Mouse (Mus musculus): ENCODE data around the gene Aff3. TPM values are rescaled to one million over a fixed set of nuclear protein-coding genes. Genes with fewer than 3 reads are reported as not detected.

Aff3 gene
- polyA plus RNA-seq, 1 experiment from 2014 or later, result 5.7 TPM

DNA sequence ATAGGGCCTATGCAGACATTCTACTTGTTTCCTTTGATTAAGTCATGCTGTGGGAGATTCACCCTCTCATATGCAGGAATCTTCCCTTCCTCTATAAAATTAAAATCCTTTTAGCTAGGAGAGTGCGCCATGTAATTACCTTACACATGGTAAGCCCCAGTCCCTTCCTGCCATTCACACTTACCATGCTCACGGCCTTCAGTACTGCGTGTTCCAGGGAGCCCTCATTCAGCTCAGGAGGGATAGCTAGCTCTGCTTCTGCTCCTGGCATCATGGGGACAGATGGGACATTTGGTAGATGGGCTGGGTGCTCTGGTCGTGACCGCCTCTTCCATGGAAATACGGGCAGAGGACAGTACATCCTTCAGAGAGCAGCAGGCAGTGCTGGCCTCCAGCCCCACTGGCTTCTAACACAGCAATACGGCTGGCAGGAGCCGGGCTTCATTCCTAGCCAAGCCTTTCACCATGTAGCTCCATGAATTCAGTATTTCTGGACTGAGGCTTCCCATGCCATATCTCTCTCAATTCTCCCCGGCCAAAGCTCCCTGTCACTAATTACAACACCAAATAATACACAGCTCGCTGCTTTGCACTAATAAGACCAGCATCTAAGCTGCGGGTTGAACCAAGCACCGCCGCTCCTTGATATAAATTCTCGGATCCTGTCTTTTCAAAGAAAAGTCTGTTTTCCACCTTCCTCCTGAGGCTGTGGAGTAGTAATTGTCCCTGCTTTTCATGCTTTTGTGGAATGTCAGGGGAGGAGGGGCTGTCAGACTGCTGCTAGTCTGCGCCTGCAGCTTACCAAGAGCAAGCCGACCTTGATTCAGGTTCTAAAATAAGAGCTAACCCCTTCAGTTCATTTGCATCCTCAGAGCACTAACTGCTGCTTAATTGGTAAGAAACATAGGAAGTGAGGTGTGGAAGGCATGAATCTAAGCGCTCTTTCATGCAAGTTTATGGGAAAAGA, 464.8 kb downstream of the Aff3 start:
- H3K4me3 ChIP-seq, result no peak overlapping the region
- H3K4me1 ChIP-seq (replicated peaks), result peaks cover 15% of the 10 kb centered on the region
- WGBS, result 63% methylated on average over 17 of the region's 17 CpGs
- no peak overlapping the region for H3K4me2 ChIP-seq
- peak overlapping the region; percentile 70 for H3K27ac ChIP-seq (ENCODE audit: poor library complexity, severe bottlenecking)
- H3K9me3 ChIP-seq (replicated peaks), result no peaks in the 10 kb centered on the region
- no peak overlapping the region for H3K9ac ChIP-seq
- no peaks in the 10 kb centered on the region for H3K27me3 ChIP-seq (replicated peaks)
- H3K36me3 ChIP-seq, result no peaks in the 10 kb centered on the region
- ATAC-seq (ENCODE audit: insufficient number of reproducible peaks, low FRiP score), result no peak

DNA sequence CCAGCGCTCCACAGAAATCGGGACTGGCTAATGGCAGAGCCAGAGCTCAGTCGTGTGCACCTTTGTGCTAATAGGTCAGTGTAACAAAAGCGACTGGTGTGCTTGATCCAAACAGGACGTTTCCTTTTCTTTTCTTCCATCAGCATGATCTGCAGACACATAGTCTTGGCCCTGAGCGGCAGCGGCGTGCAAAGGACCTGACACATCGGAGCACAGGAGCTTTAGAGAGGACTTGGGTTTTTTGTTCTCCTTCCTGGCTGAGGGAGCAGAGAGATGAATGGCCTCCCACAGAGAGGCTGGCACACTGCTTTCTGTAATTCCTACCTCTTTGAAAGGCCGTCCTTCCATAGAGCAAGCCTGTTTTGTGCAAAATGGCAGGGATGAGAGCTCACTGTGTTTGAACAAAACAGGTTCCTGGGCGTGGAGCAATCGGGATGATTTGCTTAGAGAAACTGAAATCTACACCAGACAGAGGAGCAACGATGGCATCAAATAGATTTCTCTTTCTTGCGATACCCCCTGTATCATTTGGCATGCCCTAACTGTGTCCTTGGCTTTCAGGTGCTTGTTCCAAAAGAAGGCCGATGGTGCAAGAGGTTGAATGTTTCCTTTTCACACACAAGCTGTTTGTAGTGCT, 466.2 kb downstream of the Aff3 start:
- H3K4me2 ChIP-seq, result no peak overlapping the region
- no peaks in the 10 kb centered on the region for H3K27me3 ChIP-seq (replicated peaks)
- no peak for ATAC-seq (ENCODE audit: insufficient number of reproducible peaks, low FRiP score)
- H3K36me3 ChIP-seq, result no peaks in the 10 kb centered on the region
- peaks cover 15% of the 10 kb centered on the region for H3K4me1 ChIP-seq (replicated peaks)
- no peak overlapping the region for H3K9ac ChIP-seq
- H3K27ac ChIP-seq (ENCODE audit: poor library complexity, severe bottlenecking), result no peak overlapping the region
- H3K9me3 ChIP-seq (replicated peaks), result no peaks in the 10 kb centered on the region
- no peak overlapping the region for H3K4me3 ChIP-seq
- WGBS, result 88% methylated on average over 15 of the region's 15 CpGs

DNA sequence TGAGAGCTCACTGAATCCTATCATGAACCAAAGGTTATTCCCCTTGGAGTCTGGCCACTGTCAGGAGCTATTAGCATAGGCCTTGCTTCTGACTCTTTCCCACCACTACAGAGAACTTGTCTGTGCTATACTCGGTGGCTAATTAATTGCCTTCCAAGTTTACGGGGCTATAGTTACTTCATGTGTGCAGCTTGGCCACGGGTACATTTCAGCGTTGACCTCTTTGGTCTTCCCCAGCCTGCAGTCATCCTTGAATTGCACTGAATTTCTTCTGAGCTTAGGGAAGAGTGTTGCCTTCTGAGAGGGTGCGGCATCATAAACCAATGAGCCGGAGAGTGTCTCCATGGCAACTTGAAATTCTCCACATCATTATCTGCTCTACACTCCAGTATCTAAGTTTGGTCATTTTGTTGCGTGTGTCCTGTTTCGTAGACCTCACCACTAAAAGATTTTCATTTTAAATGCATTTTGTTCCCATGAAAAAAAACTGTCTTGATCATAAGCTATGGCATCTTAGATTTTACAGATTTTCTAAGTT, 467.5 kb downstream of the Aff3 start:
- H3K9ac ChIP-seq, result no peak overlapping the region
- ATAC-seq (ENCODE audit: insufficient number of reproducible peaks, low FRiP score), result no peak
- no peaks in the 10 kb centered on the region for H3K9me3 ChIP-seq (replicated peaks)
- H3K4me3 ChIP-seq, result no peak overlapping the region
- H3K4me1 ChIP-seq (replicated peaks), result peaks cover 15% of the 10 kb centered on the region
- no peaks in the 10 kb centered on the region for H3K27me3 ChIP-seq (replicated peaks)
- H3K4me2 ChIP-seq, result no peak overlapping the region
- WGBS, result 88% methylated on average over 8 of the region's 8 CpGs
- no peaks in the 10 kb centered on the region for H3K36me3 ChIP-seq
- no peak overlapping the region for H3K27ac ChIP-seq (ENCODE audit: poor library complexity, severe bottlenecking)

- H3K9me3 ChIP-seq (replicated peaks), result no peaks in the 10 kb centered on the region
- H3K36me3 ChIP-seq, result no peaks in the 10 kb centered on the region
- H3K4me1 ChIP-seq (replicated peaks), result peaks cover 11% of the 10 kb centered on the region
- no peaks in the 10 kb centered on the region for H3K27me3 ChIP-seq (replicated peaks)
- no peak overlapping the region for H3K4me2 ChIP-seq
- no peak for ATAC-seq (ENCODE audit: insufficient number of reproducible peaks, low FRiP score)
- H3K9ac ChIP-seq, result no peak overlapping the region
- no peak overlapping the region for H3K27ac ChIP-seq (ENCODE audit: poor library complexity, severe bottlenecking)
- no peak overlapping the region for H3K4me3 ChIP-seq
- WGBS, result 85% methylated on average over 3 of the region's 3 CpGs
Measured at GRCm38 (mm10) chr1:38195721-38196120, 469.0 kb downstream of the Aff3 start.

- WGBS, result 86% methylated on average over 5 of the region's 5 CpGs
- Histone ChIP-seq H3K4me3 (no peak overlapping the region), H3K4me1 (replicated peaks) (no peaks in the 10 kb centered on the region), H3K27me3 (replicated peaks) (no peaks in the 10 kb centered on the region), H3K9ac (no peak overlapping the region), H3K4me2 (no peak overlapping the region), H3K36me3 (no peaks in the 10 kb centered on the region), H3K27ac (ENCODE audit: poor library complexity, severe bottlenecking) (no peak overlapping the region), H3K9me3 (replicated peaks) (no peaks in the 10 kb centered on the region)
- no peak for ATAC-seq (ENCODE audit: insufficient number of reproducible peaks, low FRiP score)
Measured at GRCm38 (mm10) chr1:38186227-38186545, 478.6 kb downstream of the Aff3 start.

DNA sequence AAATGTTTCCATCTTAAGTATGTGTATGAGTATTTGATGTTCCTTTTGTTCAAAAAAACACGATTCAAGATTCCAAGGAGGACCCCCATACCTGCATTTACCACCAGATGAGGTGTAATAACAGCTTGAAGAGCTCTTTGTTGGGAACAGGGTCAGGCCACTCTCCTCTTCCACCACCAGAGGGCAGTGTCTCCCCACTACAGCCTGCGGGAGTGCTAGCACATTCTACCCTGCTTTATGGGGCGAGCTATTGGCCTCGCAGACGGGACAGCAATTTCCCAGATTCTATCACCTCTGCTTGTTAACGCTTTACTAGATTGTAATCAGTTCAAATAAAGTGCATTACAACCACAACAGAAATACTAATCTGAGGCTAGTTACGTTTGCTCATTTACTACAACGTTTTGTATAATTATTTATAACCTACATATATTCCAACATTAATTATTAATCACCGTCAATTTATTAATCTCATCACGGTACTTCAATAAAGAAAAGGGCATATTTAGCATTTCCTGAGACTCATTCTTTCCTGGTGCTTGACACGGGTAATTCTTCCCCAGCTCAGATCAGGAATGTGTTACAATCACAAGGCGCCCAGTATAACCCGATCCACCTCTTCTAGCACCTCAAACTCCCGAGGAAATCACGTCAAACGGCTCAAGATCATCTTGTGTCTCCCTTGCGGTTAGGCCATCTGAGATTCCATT, 479.1 kb downstream of the Aff3 start:
- no peak overlapping the region for H3K4me3 ChIP-seq
- 45% methylated on average over 17 of the region's 17 CpGs for WGBS
- no peaks in the 10 kb centered on the region for H3K9me3 ChIP-seq (replicated peaks)
- no peaks in the 10 kb centered on the region for H3K4me1 ChIP-seq (replicated peaks)
- ATAC-seq (ENCODE audit: insufficient number of reproducible peaks, low FRiP score), result no peak
- no peak overlapping the region for H3K27ac ChIP-seq (ENCODE audit: poor library complexity, severe bottlenecking)
- no peak overlapping the region for H3K4me2 ChIP-seq
- no peaks in the 10 kb centered on the region for H3K36me3 ChIP-seq
- no peaks in the 10 kb centered on the region for H3K27me3 ChIP-seq (replicated peaks)
- H3K9ac ChIP-seq, result no peak overlapping the region

- Histone ChIP-seq H3K36me3 (peaks cover 3% of the 10 kb centered on the region; the same call in 1 of the 2 replicates), H3K4me3 (no peak overlapping the region), H3K27ac (ENCODE audit: poor library complexity, severe bottlenecking) (no peak overlapping the region), H3K27me3 (replicated peaks) (no peaks in the 10 kb centered on the region), H3K9me3 (replicated peaks) (no peaks in the 10 kb centered on the region), H3K4me1 (replicated peaks) (no peaks in the 10 kb centered on the region), H3K4me2 (no peak overlapping the region), H3K9ac (no peak overlapping the region)
- 79% methylated on average over 15 of the region's 15 CpGs for WGBS
- ATAC-seq (ENCODE audit: insufficient number of reproducible peaks, low FRiP score), result no peak
Measured at GRCm38 (mm10) chr1:38181020-38181550, 483.7 kb downstream of the Aff3 start.

- ATAC-seq (ENCODE audit: insufficient number of reproducible peaks, low FRiP score), result no peak
- Histone ChIP-seq H3K27me3 (replicated peaks) (no peaks in the 10 kb centered on the region), H3K27ac (ENCODE audit: poor library complexity, severe bottlenecking) (no peak overlapping the region), H3K9me3 (replicated peaks) (no peaks in the 10 kb centered on the region), H3K4me3 (no peak overlapping the region), H3K4me2 (no peak overlapping the region), H3K4me1 (replicated peaks) (no peaks in the 10 kb centered on the region), H3K36me3 (peaks cover 3% of the 10 kb centered on the region; the same call in 1 of the 2 replicates), H3K9ac (no peak overlapping the region)
- WGBS, result 88% methylated on average over 8 of the region's 8 CpGs
Measured at GRCm38 (mm10) chr1:38178929-38179328, 485.8 kb downstream of the Aff3 start.

- H3K36me3 ChIP-seq, result peaks cover 3% of the 10 kb centered on the region; the same call in 1 of the 2 replicates
- no peak overlapping the region for H3K9ac ChIP-seq
- H3K4me1 ChIP-seq (replicated peaks), result no peaks in the 10 kb centered on the region
- H3K4me3 ChIP-seq, result no peak overlapping the region
- no peak overlapping the region for H3K27ac ChIP-seq (ENCODE audit: poor library complexity, severe bottlenecking)
- no peaks in the 10 kb centered on the region for H3K9me3 ChIP-seq (replicated peaks)
- H3K4me2 ChIP-seq, result no peak overlapping the region
- WGBS, result 87% methylated on average over 7 of the region's 7 CpGs
- no peaks in the 10 kb centered on the region for H3K27me3 ChIP-seq (replicated peaks)
- ATAC-seq (ENCODE audit: insufficient number of reproducible peaks, low FRiP score), result no peak
Measured at GRCm38 (mm10) chr1:38176077-38176476, 488.7 kb downstream of the Aff3 start.

- Histone ChIP-seq H3K36me3 (no peaks in the 10 kb centered on the region), H3K27ac (ENCODE audit: poor library complexity, severe bottlenecking) (no peak overlapping the region), H3K9me3 (replicated peaks) (no peaks in the 10 kb centered on the region), H3K4me2 (no peak overlapping the region), H3K27me3 (replicated peaks) (peaks cover 4% of the 10 kb centered on the region; the same call in 1 of the 2 replicates), H3K4me3 (no peak overlapping the region), H3K4me1 (replicated peaks) (no peaks in the 10 kb centered on the region), H3K9ac (no peak overlapping the region)
- 78% methylated on average over 4 of the region's 4 CpGs for WGBS
- ATAC-seq (ENCODE audit: insufficient number of reproducible peaks, low FRiP score), result no peak
Measured at GRCm38 (mm10) chr1:38171874-38172273, 492.9 kb downstream of the Aff3 start.

DNA sequence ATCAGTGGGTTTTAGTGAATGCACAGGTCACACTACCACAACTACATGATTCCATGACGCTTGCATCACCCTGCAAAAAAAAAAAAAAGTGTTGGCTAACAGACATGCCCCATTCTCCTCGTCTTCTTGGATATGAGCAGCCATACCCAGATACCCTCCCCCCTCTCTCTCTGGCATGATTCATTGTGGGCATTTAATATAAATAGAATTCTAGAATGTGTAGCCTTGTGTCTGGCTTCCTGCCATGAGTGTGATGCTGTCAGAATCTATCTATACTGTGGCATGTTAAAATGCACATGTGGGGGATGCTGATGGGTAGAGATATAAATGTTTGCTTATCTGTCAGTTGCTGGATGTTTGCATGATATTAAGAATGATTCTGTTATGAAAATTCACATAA, 499.1 kb downstream of the Aff3 start:
- Histone ChIP-seq H3K27me3 (replicated peaks) (peaks cover 4% of the 10 kb centered on the region; the same call in 1 of the 2 replicates), H3K9ac (no peak overlapping the region), H3K4me3 (no peak overlapping the region), H3K27ac (ENCODE audit: poor library complexity, severe bottlenecking) (no peak overlapping the region), H3K4me1 (replicated peaks) (no peaks in the 10 kb centered on the region), H3K9me3 (replicated peaks) (no peaks in the 10 kb centered on the region), H3K36me3 (no peaks in the 10 kb centered on the region), H3K4me2 (no peak overlapping the region)
- 51% methylated on average over 2 of the region's 2 CpGs for WGBS
- ATAC-seq (ENCODE audit: insufficient number of reproducible peaks, low FRiP score), result no peak
